Mouse (Mus musculus): Measurements from ENCODE around the gene Heyl.
"Not testable (repeated sequence)": the region's sequence is repeated elsewhere in the genome, so short reads cannot be mapped to it uniquely, and the experiment has no call there.

Gene Heyl

GRCm38 (mm10) chr4:123289038-123289437 is 55.7 kb downstream of the Heyl start:
- no peak for DNase-seq

- DNase-seq, result no peak
Observed at GRCm38 (mm10) chr4:123292390-123292789, 59.0 kb downstream of the Heyl start.

- DNase-seq, result no peak
Observed at GRCm38 (mm10) chr4:123292989-123293388, 59.6 kb downstream of the Heyl start.

- no peak for DNase-seq
Observed at GRCm38 (mm10) chr4:123293661-123294443, 60.5 kb downstream of the Heyl start.

- DNase-seq, result not testable (repeated sequence)
Observed at GRCm38 (mm10) chr4:123295026-123295425, 61.7 kb downstream of the Heyl start.

- no peak for DNase-seq
Observed at GRCm38 (mm10) chr4:123295516-123296147, 62.3 kb downstream of the Heyl start.

GRCm38 (mm10) chr4:123296148-123296534 is 62.8 kb downstream of the Heyl start:
- no peak for DNase-seq

GRCm38 (mm10) chr4:123297195-123297960 is 64.0 kb downstream of the Heyl start:
- DNase-seq, result no peak

GRCm38 (mm10) chr4:123298226-123298625 is 64.9 kb downstream of the Heyl start:
- DNase-seq, result no peak

GRCm38 (mm10) chr4:123298980-123299670 is 65.8 kb downstream of the Heyl start:
- no peak for DNase-seq

Data from thymus, postnatal 36 days (tissue).